8 mouse cellular contexts compared by ENCODE assay signal in genomic region chr17:80729080-80729749, GRCm38 (mm10). TPM values are rescaled to one million over a fixed set of nuclear protein-coding genes. Genes with fewer than 3 reads are reported as not detected.
DNase-seq lines count a peak whose midpoint lies in the region; ATAC-seq and TF ChIP-seq lines count a peak whose summit lies in the region.

No protein-coding gene starts in this region.

- H3K27ac ChIP-seq in CH12.LX (ENCODE audit: insufficient read depth, low read depth) = no peak overlapping the region
- no peak overlapping the region for H3K27ac ChIP-seq in forebrain, embryonic 13.5 days
- no peak overlapping the region for H3K27ac ChIP-seq in liver, embryonic 12.5 days

- no peak for TF ChIP-seq CTCF in CH12.LX (conservative IDR thresholded peaks at IDR 0.05 in 1 of 2, IDR thresholded peaks at IDR 0.05 in 1 of 2; ENCODE audit: low read depth in 2 of 2, low read length in 2 of 2)

- no peaks in the 10 kb centered on the region; the same call in 1 of the 2 replicates for H3K79me2 ChIP-seq in CH12.LX (replicated peaks; ENCODE audit: control insufficient read depth, extremely low read depth, insufficient read depth, poor library complexity, severe bottlenecking)

- ATAC-seq in forebrain, embryonic 13.5 days = no peak
- ATAC-seq in liver, embryonic 12.5 days = no peak

- no peak for TF ChIP-seq RAD21 in CH12.LX (IDR thresholded peaks at IDR 0.05; ENCODE audit: low read depth, low read length)

- WGBS in forebrain, embryonic 13.5 days = 18% methylated on average over 9 of the region's 9 CpGs
- 37% methylated on average over 9 of the region's 9 CpGs for WGBS in liver, embryonic 12.5 days (ENCODE audit: insufficient replicate concordance)

- dilution Hi-C loops in CH12.LX (cut with MboI; ENCODE audit: extremely low pct_ligation_motif_present, extremely low pct_unique_long_range_greater_than_20kb, low sequenced_read_pairs) = no loop called here

- peaks cover 10 to 39% of the 10 kb centered on the region in 2 experiments for H3K4me1 ChIP-seq in CH12.LX (ENCODE audit: control insufficient read depth in 1 of 2, insufficient read depth in 2 of 2)
- peaks cover 34% of the 10 kb centered on the region for H3K4me1 ChIP-seq in forebrain, embryonic 13.5 days
- peaks cover 26% of the 10 kb centered on the region for H3K4me1 ChIP-seq in liver, embryonic 12.5 days

- in situ Hi-C loops in CH12.LX (cut with MboI; ENCODE audit: low pct_ligation_motif_present, low pct_unique_long_range_greater_than_20kb, low sequenced_read_pairs) = no loop called here

- no peaks in the 10 kb centered on the region for H3K9me3 ChIP-seq in CH12.LX (replicated peaks; ENCODE audit: low read length)
- H3K9me3 ChIP-seq in forebrain, embryonic 13.5 days (replicated peaks) = no peaks in the 10 kb centered on the region; the same call in 1 of the 2 replicates
- no peaks in the 10 kb centered on the region for H3K9me3 ChIP-seq in liver, embryonic 12.5 days (replicated peaks)

- DNase-seq in heart, adult 18-20 months = peak; percentile 25 to 44
- no peak for DNase-seq in heart, postnatal 4 days
- no peak for DNase-seq in CH12.LX (ENCODE audit: extremely low read depth)
- DNase-seq in testis, postnatal 14 days (ENCODE audit: low spot score) = peak; percentile 48
- DNase-seq in cerebellum, adult 11-12 months = no peak
- no peak for DNase-seq in right cerebral cortex, adult 18-20 months

- peaks cover 0 to 5% of the 10 kb centered on the region in 2 experiments for H3K36me3 ChIP-seq in CH12.LX (replicated peaks in 1 of 2; ENCODE audit: control insufficient read depth in 1 of 2, insufficient read depth in 1 of 2, low read length in 1 of 2)
- peaks cover 7% of the 10 kb centered on the region; the same call in 1 of the 2 replicates for H3K36me3 ChIP-seq in forebrain, embryonic 13.5 days (ENCODE audit: poor library complexity, severe bottlenecking)
- 0 out of 2 replicates have a peak, but pooled peaks cover 4% of the 10 kb centered on the region for H3K36me3 ChIP-seq in liver, embryonic 12.5 days

- no peaks in the 10 kb centered on the region for H3K27me3 ChIP-seq in CH12.LX (replicated peaks)
- H3K27me3 ChIP-seq in forebrain, embryonic 13.5 days = no peaks in the 10 kb centered on the region
- H3K27me3 ChIP-seq in liver, embryonic 12.5 days (replicated peaks) = peaks cover 10% of the 10 kb centered on the region

- no peak overlapping the region for H3K4me3 ChIP-seq in CH12.LX (replicated peaks in 1 of 3; ENCODE audit: low read depth in 2 of 3, low read length in 2 of 3, poor library complexity in 1 of 3)
- no peak overlapping the region for H3K4me3 ChIP-seq in forebrain, embryonic 13.5 days
- H3K4me3 ChIP-seq in liver, embryonic 12.5 days = no peak overlapping the region

- no peak for TF ChIP-seq POLR2A in CH12.LX (IDR thresholded peaks at IDR 0.05; ENCODE audit: low read depth, low read length)

- H3K4me2 ChIP-seq in CH12.LX (ENCODE audit: insufficient read depth, low read depth, poor library complexity, severe bottlenecking) = peak overlapping the region; percentile 97
- H3K4me2 ChIP-seq in forebrain, embryonic 13.5 days = peak overlapping the region; percentile 82
- H3K4me2 ChIP-seq in liver, embryonic 12.5 days = peak overlapping the region; percentile 95

- H3K9ac ChIP-seq in CH12.LX (ENCODE audit: insufficient read depth, low read depth) = no peak overlapping the region
- H3K9ac ChIP-seq in forebrain, embryonic 13.5 days = no peak overlapping the region
- no peak overlapping the region for H3K9ac ChIP-seq in liver, embryonic 12.5 days

- TF ChIP-seq EP300 in CH12.LX (IDR thresholded peaks at IDR 0.05; ENCODE audit: low read length) = no peak

TF ChIP-seq in CH12.LX, 34 proteins besides CTCF, POLR2A, EP300 and RAD21:
- TF ChIP-seq MXI1 (IDR thresholded peaks at IDR 0.05; ENCODE audit: low read depth, low read length) (no peak), ZC3H11A (IDR thresholded peaks at IDR 0.05; ENCODE audit: low read depth, low read length) (no peak), BHLHE40 (IDR thresholded peaks at IDR 0.05; ENCODE audit: low read depth, low read length) (no peak), CHD2 (IDR thresholded peaks at IDR 0.05; ENCODE audit: low read length) (no peak), SMC3 (IDR thresholded peaks at IDR 0.05; ENCODE audit: low read depth, low read length) (no peak), UBTF (IDR thresholded peaks at IDR 0.05; ENCODE audit: low read depth, low read length) (no peak), PAX5 (IDR thresholded peaks at IDR 0.05; ENCODE audit: low read length) (no peak), ZMIZ1 (IDR thresholded peaks at IDR 0.05; ENCODE audit: low read depth, low read length) (no peak), NELFE (IDR thresholded peaks at IDR 0.05; ENCODE audit: low read depth, low read length) (no peak), ZNF384 (IDR thresholded peaks at IDR 0.05; ENCODE audit: low read depth, low read length) (peak; percentile 90), NRF1 (IDR thresholded peaks at IDR 0.05; ENCODE audit: low read depth, low read length) (no peak), SIN3A (IDR thresholded peaks at IDR 0.05; ENCODE audit: low read length) (0 out of 2 replicates have a peak, but pooled peaks have one; percentile 29), MYC (IDR thresholded peaks at IDR 0.05; ENCODE audit: low read depth, low read length) (peak; percentile 47; the same call in 1 of the 2 replicates)

RNA-seq across cellular contexts. Expression of gene Map4k3, which starts 0.9 kb away (rescaled TPM):
- 10 to 100 TPM; 22.1 to 24.5 TPM for total RNA-seq in heart, adult 18-20 months (2021)
- total RNA-seq in heart, postnatal 4 days (2021) = 10 to 100 TPM; 49.6 to 51.9 TPM
- total RNA-seq in CH12.LX (2012; rRNA removed) (2.4 and 2.7 TPM in 2 replicates), CH12.LX (2014; rRNA removed) (4.3 and 4.4 TPM in 2 replicates)
- polyA plus RNA-seq in CH12.LX (2012; ENCODE audit: insufficient read length, low read depth) = 3.2 and 3.4 TPM in 2 replicates
- 21.3 and 21.5 TPM in 2 replicates for polyA plus RNA-seq in forebrain, embryonic 13.5 days (2015; fragmentation: Nextera tagmentation; extraction: Ambion mirVana)
- polyA plus RNA-seq in liver, embryonic 12.5 days (2016; fragmentation: Nextera tagmentation; extraction: Ambion mirVana) = 5.8 and 6.3 TPM in 2 replicates

Comparison
In these comparisons a context has a peak if more than half of its experiments do, and no peak if none do; other contexts are left out.
1. DNase-seq: peak in heart, adult 18-20 months (2 of 2) and testis, postnatal 14 days (single experiment); none in heart, postnatal 4 days (single experiment), CH12.LX (single experiment), cerebellum, adult 11-12 months (single experiment) and right cerebral cortex, adult 18-20 months (single experiment).
2. RNA of gene Map4k3, which starts 0.9 kb away (total RNA-seq): 49.6 to 51.9 TPM in heart, postnatal 4 days and 22.1 to 24.5 TPM in heart, adult 18-20 months; 2.4 to 4.4 TPM in CH12.LX; every median in the first group is over 4 times any median in the second.
3. Peak in every context shown above with its lines, with median percentiles within 50 percentile points of each other: H3K4me2 ChIP-seq.